Mouse (Mus musculus) mouse trophoblast stem cell (cell line): ENCODE measurements around the gene Slc35c1.

ENCODE experiments used
- in situ Hi-C, 2 experiments: fragments of 300-500 bp; cut with MseI, MboI; formaldehyde crosslinking; loops; 2 replicates in 1 of 2; 3 replicates in 1 of 2; pipeline ENCODE4 v1.15.1; 2025

Gene Slc35c1

GRCm38 (mm10) chr2:92459921-92460707 lies at the start of gene Slc35c1:
TSS of gene Slc35c1 (minus strand) at chr2:92460538.
- in situ Hi-C loops = no loop called here

DNA sequence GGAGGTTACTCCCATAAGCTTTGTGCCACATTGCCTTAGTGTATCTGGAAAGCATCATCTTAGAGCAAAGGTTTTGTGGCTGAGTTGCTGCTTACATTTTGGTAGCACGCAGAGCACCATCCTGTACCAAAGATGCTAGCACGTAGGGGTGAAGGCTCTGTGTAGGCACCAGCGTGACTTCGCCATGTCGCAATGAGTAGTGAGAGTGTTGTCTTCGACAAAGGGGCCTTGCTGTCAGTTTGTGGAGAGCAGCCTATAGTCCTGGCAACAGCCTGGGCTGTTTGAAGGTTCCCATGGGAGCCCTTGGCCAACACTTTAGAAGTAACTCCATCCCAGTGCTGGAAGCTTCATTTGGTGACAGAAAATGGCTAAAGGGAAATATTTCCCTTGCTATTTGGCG lies 45.0 kb upstream of the Slc35c1 start:
- in situ Hi-C loops = no loop called here

DNA sequence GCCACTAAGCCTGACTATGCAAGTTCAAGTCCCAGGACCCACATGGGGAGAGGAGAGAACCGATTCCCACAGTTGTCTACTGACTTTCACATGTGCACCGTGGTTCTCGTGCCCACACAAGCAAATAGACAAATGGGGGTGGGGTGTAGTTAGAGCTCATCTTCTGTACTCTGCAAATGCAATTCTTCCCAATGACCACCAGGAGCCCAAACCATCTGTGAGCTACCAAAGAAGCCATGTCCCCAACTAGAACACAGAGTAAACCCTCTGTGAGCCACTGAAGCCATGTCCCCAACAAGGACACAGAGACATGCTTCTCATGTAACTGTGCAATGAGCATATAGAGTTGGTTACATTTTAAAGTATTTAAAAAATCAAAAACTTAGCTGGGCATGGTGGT lies 43.1 kb upstream of the Slc35c1 start:
- in situ Hi-C loops = no loop called here

DNA sequence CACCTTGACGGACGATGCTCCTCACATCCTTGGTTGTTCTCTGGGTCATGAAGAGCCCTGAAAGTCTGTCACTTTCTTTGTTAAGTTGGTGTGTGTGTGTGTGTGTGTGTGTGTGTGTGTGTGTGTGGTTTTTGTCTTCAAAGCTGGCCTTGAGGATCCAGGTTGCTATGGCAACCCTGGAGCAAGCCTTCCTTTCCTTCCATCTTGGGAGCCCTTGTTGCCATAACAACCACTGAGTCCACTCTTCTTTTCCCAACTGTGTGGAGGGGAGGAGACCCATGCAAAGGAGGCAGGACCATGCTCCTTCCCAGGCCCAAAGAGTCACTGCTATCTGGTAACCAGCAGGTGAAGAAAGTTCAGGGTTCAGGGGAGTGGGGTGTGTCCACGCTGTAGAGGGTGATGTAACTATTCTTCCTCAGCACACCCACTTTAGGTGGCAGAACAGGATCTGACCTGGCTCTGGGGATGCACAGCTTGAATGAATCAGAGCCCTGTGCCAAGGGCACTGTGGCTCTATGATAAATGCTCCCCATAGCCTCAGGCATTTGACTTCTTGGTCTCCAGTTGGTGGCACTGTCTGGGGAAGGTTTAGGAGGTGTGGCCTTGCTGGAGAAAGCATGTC lies 39.5 kb upstream of the Slc35c1 start:
- in situ Hi-C loops = loop anchor here in 1 of 2 experiments (25.0 kb wide), 1 partner anchor 337 kb away; no protein-coding TSS in a partner anchor

- in situ Hi-C loops = loop anchor here in 1 of 2 experiments (25.0 kb wide), 1 partner anchor 340 kb away; no protein-coding TSS in a partner anchor
Measured at GRCm38 (mm10) chr2:92497112-92497511, 36.8 kb upstream of the Slc35c1 start.

DNA sequence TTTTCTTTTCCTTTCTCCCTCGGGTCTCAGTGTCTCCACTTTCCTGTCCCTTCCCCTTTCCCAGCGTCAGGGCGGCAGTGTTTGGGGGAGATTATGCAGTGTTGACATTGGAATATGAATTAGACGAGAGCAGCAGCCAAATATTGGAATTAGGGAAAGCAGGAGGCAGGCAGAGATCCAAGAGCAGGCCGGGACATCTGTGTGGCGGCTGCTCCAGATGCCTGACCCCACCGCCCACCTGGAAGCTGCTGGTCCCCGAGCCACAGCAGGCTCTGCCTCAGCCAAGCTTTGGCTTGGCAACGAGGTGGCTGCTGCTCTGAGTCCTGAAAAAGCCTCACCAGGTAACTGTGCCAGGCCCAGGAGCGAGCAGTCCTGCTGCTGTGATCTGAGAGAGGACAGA lies 36.3 kb upstream of the Slc35c1 start:
- in situ Hi-C loops = loop anchor here in 1 of 2 experiments (25.0 kb wide), 1 partner anchor 341 kb away; no protein-coding TSS in a partner anchor

- in situ Hi-C loops = loop anchor here in 1 of 2 experiments (25.0 kb wide), 1 partner anchor 342 kb away; no protein-coding TSS in a partner anchor
Measured at GRCm38 (mm10) chr2:92494956-92495355, 34.6 kb upstream of the Slc35c1 start.

GRCm38 (mm10) chr2:92494423-92494822 lies 34.1 kb upstream of the Slc35c1 start:
- in situ Hi-C loops = loop anchor here in 1 of 2 experiments (25.0 kb wide), 1 partner anchor 343 kb away; no protein-coding TSS in a partner anchor

- in situ Hi-C loops = loop anchor here in 1 of 2 experiments (25.0 kb wide), 1 partner anchor 343 kb away; no protein-coding TSS in a partner anchor
Measured at GRCm38 (mm10) chr2:92493656-92494390, 33.5 kb upstream of the Slc35c1 start.

- in situ Hi-C loops = loop anchor here in 1 of 2 experiments (25.0 kb wide), 1 partner anchor 345 kb away; no protein-coding TSS in a partner anchor
Measured at GRCm38 (mm10) chr2:92491950-92492501, 31.7 kb upstream of the Slc35c1 start.

- in situ Hi-C loops = loop anchor here in 1 of 2 experiments (25.0 kb wide), 1 partner anchor 347 kb away; no protein-coding TSS in a partner anchor
Measured at GRCm38 (mm10) chr2:92490541-92490940, 30.2 kb upstream of the Slc35c1 start.

GRCm38 (mm10) chr2:92487791-92488190 lies 27.5 kb upstream of the Slc35c1 start:
- in situ Hi-C loops = loop anchor here in 1 of 2 experiments (25.0 kb wide), 1 partner anchor 350 kb away; no protein-coding TSS in a partner anchor

GRCm38 (mm10) chr2:92486911-92487310 lies 26.6 kb upstream of the Slc35c1 start:
- in situ Hi-C loops = loop anchor here in 1 of 2 experiments (25.0 kb wide), 1 partner anchor 350 kb away; no protein-coding TSS in a partner anchor

DNA sequence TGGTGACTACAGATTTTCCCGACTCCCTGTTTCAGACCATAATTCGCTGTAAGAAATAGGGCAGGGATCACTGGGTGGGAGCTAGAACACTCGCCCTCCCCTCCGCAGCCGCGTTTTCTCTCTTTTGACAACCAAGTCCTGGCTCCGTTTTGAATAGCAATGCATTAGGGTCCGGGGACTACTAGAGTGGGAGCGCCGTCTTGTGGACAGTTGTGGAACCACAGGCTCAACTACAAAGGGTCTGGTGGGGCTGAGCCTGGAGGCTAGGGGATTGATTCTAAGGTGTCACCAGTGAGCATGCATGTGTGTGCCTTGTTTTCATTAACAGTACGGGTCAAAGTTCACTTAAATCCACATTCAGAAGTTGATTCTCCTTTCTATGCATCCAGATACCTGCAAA lies 26.1 kb upstream of the Slc35c1 start:
- in situ Hi-C loops = loop anchor here in 1 of 2 experiments (25.0 kb wide), 1 partner anchor 351 kb away; no protein-coding TSS in a partner anchor

DNA sequence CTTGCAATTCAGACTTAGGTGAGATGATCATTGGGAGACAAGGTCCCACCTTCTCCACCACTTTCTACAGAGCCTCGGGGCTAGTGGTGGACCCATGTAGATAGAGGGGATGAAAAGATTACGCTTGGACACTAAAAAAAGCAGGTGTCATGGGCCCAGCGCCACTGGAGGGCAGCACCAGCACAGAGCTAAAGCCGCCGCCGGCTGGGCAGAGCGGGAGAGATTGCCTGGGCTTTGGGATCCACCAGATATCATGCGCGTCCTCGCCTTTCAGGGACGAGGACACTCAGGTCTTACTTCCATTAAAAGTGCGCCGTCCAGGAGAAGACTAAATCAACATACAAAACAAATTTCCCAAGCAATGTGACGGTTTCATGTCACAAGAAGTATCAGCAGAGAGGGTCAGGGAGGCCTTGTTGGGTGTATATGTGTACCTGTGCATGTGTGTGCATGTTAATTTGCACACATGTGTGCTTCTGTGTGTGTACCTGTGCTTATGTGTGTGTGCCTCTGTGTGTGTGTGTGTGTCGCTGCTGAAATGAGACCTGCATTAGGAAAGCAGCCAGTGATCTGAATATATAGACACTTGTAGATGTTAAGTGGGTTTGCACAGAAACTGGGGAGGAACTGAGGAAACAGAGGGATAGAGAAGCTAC lies 25.4 kb upstream of the Slc35c1 start:
- in situ Hi-C loops = loop anchor here in 1 of 2 experiments (25.0 kb wide), 1 partner anchor 352 kb away; no protein-coding TSS in a partner anchor

DNA sequence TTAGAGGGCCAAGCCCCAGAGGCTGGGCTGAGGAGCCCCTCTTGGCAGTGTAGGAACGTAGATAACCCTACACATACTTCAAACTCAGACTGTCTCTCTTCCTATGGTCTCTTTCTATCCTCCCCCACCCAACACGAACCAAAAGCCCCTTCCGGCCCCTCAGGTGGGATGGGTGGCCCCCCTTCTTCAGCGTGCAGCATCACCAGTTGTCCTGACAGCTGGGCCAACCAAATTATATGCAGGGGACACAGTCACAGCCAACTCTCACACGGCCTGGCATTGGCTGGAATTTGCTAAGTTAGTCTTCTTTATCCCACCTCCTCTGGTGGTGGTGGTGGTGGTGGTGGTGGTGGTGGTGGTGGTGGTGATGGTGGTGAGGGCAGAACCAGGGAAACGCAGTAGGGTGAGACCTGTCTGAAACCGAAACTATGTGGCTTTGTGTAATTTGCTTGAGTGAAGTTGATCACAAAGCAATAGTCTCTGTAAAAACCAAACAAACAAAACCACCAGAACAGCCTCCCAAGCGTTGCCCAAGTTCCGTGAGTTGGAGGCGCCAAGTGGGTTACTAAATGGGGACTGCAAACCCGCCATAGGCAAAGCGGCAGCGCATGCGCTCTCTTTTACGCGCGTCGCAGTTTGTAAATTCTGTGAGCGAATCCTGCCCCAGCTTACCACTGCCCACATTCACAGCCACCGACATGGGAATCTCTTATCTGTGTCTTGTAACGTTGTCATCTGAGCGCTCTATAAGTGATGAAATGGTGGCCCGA lies 24.1 kb upstream of the Slc35c1 start:
- in situ Hi-C loops = loop anchor here in 1 of 2 experiments (25.0 kb wide), 1 partner anchor 353 kb away; no protein-coding TSS in a partner anchor

DNA sequence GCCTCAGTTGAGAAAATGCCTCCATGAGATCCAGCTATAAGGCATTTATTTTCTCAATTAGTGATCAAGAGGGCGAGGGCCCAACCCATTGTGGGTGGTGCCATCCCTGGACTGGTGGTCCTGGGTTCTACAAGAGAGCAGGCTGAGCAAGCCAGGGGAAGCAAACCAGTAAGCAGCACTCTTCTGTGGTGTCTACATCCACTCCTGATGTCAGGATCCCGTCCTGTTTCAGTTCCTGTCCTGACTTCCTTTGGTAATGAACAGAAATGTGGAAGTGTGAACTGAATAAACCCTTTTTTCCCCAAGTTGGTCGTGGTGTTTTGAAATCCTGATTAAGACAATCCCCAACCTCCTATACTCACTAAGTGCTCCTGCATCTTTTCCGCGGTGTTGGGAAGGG lies 23.2 kb upstream of the Slc35c1 start:
- in situ Hi-C loops = loop anchor here in 1 of 2 experiments (25.0 kb wide), 1 partner anchor 354 kb away; no protein-coding TSS in a partner anchor

DNA sequence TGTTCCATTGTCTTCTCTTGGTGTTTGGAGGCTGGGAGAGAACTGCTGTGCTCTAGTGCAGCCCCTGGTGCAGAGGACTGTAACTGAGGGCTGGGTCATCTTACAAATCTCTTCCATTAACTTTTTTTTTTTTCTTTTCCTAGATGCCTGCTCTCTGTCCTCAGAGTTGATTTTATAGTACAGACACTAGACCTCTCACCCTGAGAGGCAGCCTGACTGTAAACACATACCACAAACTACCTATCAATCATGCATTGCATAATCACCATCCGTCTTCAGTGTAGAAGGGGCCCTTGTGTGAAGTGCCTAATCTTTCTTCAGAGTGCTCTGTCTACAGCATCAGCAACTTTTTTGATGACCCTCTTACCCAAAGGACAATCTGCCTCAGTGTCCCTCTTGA lies 22.2 kb upstream of the Slc35c1 start:
- in situ Hi-C loops = loop anchor here in 1 of 2 experiments (25.0 kb wide), 1 partner anchor 355 kb away; no protein-coding TSS in a partner anchor

- in situ Hi-C loops = loop anchor here in 1 of 2 experiments (25.0 kb wide), 1 partner anchor 359 kb away; no protein-coding TSS in a partner anchor
Measured at GRCm38 (mm10) chr2:92478313-92478688, 18.0 kb upstream of the Slc35c1 start.
